Mouse (Mus musculus): ENCODE measurements around the gene Il10rb. TPM values are rescaled to one million over a fixed set of nuclear protein-coding genes. Genes with fewer than 3 reads are reported as not detected.
"Not testable (repeated sequence)": the region's sequence is repeated elsewhere in the genome, so short reads cannot be mapped to it uniquely, and the experiment has no call there.

The Il10rb gene
- polyA plus RNA-seq, 1 experiment from 2014 or later: 44.8 TPM

DNA sequence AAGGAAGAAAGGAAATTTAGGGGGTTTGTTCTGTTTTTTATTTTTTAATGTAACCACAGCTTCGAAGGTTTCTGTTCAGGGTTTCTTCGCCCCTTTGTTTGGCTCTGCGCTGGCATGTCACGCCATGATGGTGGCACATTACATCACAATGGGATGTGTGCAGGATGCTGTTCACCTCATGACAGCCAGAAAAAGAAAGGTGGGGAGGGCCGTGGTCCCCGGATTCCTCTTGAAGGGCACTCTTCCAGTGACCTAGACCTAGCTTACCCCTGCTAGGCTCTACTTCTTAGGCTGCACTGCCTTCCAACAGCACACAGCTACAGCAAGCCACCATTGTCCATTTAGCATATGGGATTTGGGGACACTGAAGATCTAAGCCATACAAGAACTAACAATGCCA, 19.9 kb downstream of the Il10rb start:
- no peak overlapping the region for H3K4me3 ChIP-seq
- 0 out of 2 replicates have a peak, but pooled peaks cover 6% of the 10 kb centered on the region for H3K9me3 ChIP-seq
- H3K27ac ChIP-seq (replicated peaks): no peak overlapping the region
- no peak overlapping the region for H3K4me2 ChIP-seq
- no peaks in the 10 kb centered on the region for H3K4me1 ChIP-seq
- no peaks in the 10 kb centered on the region for H3K27me3 ChIP-seq (replicated peaks)
- H3K9ac ChIP-seq: no peak overlapping the region
- peaks cover 69% of the 10 kb centered on the region for H3K36me3 ChIP-seq
- 89% methylated on average over 6 of the region's 6 CpGs for WGBS
- no peak for ATAC-seq (ENCODE audit: extremely low read depth, insufficient number of reproducible peaks, low FRiP score, low TSS enrichment)

GRCm38 (mm10) chr16:91426586-91426985, 20.6 kb downstream of the Il10rb start:
- Histone ChIP-seq H3K4me3 (no peak overlapping the region), H3K4me1 (no peaks in the 10 kb centered on the region), H3K4me2 (no peak overlapping the region), H3K9ac (no peak overlapping the region), H3K9me3 (0 out of 2 replicates have a peak, but pooled peaks cover 6% of the 10 kb centered on the region), H3K36me3 (peaks cover 61% of the 10 kb centered on the region), H3K27me3 (replicated peaks) (no peaks in the 10 kb centered on the region), H3K27ac (replicated peaks) (no peak overlapping the region)
- no peak for ATAC-seq (ENCODE audit: extremely low read depth, insufficient number of reproducible peaks, low FRiP score, low TSS enrichment)
- 85% methylated on average over 4 of the region's 4 CpGs for WGBS

- no peak for ATAC-seq (ENCODE audit: extremely low read depth, insufficient number of reproducible peaks, low FRiP score, low TSS enrichment)
- WGBS: 61% methylated on average over 5 of the region's 5 CpGs
- Histone ChIP-seq H3K4me3 (no peak overlapping the region), H3K36me3 (peaks cover 53% of the 10 kb centered on the region), H3K27me3 (replicated peaks) (no peaks in the 10 kb centered on the region), H3K27ac (replicated peaks) (no peak overlapping the region), H3K4me1 (peaks cover 7% of the 10 kb centered on the region), H3K4me2 (no peak overlapping the region), H3K9me3 (0 out of 2 replicates have a peak, but pooled peaks cover 6% of the 10 kb centered on the region), H3K9ac (no peak overlapping the region)
Measured at GRCm38 (mm10) chr16:91427461-91427860, 21.5 kb downstream of the Il10rb start.

DNA sequence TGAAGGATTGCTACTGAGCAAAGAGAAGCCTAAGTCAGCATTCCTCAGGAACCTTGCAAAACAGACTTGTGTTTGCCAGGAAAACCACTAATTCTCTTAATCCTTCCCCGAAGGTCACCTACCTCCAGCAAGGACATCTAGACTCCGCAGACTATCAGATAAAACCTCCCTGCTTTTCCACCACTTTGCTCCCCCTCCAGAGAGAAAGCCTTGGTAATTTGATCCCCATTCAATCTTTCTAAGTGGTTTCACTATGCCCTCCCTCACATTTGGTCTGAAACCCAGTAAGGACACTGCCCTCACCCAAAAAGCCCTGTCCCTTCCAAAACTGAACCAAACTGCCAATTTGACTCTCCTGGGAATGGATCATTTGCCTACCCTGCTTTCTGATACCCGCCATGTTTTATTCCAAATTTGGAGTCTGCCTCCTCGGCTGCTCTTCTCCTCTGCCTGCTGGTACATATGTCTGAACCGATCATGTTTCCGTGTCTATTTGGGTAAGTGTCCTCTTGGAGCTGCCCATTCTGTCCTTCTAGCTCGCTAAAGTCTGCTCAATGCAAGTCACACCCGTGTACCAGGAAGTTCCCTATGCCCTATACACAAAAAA, 22.4 kb downstream of the Il10rb start:
- WGBS: 61% methylated on average over 8 of the region's 8 CpGs
- Histone ChIP-seq H3K4me3 (no peak overlapping the region), H3K36me3 (peaks cover 44% of the 10 kb centered on the region), H3K4me1 (peaks cover 16% of the 10 kb centered on the region), H3K4me2 (no peak overlapping the region), H3K27me3 (replicated peaks) (no peaks in the 10 kb centered on the region), H3K9me3 (0 out of 2 replicates have a peak, but pooled peaks cover 6% of the 10 kb centered on the region), H3K9ac (no peak overlapping the region), H3K27ac (replicated peaks) (no peak overlapping the region)
- no peak for ATAC-seq (ENCODE audit: extremely low read depth, insufficient number of reproducible peaks, low FRiP score, low TSS enrichment)

- no peak overlapping the region; the same call in 1 of the 2 replicates for H3K27ac ChIP-seq (replicated peaks)
- WGBS: 48% methylated on average over 5 of the region's 5 CpGs
- H3K27me3 ChIP-seq (replicated peaks): no peaks in the 10 kb centered on the region
- no peak overlapping the region for H3K4me2 ChIP-seq
- ATAC-seq (ENCODE audit: extremely low read depth, insufficient number of reproducible peaks, low FRiP score, low TSS enrichment): no peak
- peaks cover 28% of the 10 kb centered on the region for H3K4me1 ChIP-seq
- no peak overlapping the region for H3K9ac ChIP-seq
- 0 out of 2 replicates have a peak, but pooled peaks cover 1% of the 10 kb centered on the region for H3K36me3 ChIP-seq
- H3K4me3 ChIP-seq: no peak overlapping the region
- 0 out of 2 replicates have a peak, but pooled peaks cover 6% of the 10 kb centered on the region for H3K9me3 ChIP-seq
Measured at GRCm38 (mm10) chr16:91432720-91433328, 26.9 kb downstream of the Il10rb start.

DNA sequence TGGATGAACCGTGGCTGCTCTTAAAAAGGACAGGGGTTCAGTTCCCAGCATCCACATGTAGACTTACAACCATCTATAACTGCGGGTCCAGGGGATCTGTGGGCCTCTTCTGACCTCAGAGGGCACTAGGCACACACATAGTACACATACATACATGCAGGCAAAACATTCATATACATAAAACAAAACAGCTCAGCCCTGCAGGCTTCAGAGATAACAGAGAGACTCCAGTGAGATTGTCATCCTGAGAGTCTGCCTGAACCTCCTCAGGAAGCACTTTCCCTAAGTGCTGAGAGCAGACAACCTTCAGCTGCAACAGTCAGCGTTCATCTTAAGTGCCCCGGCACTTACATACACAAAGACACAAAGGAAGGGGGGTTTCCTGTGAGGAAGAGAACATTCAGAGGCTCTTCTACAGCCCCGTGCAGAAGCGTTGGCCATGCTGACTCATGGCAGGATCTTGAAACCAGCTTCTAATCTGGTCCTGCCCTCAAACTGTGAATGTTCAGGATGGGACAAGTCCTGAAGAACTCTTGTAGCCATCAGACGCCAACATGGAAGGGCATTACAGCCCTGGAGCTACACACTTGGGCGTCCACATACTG, 27.5 kb downstream of the Il10rb start:
- Histone ChIP-seq H3K27ac (replicated peaks) (peak overlapping the region; percentile 15; the same call in 1 of the 2 replicates), H3K4me3 (no peak overlapping the region), H3K9me3 (0 out of 2 replicates have a peak, but pooled peaks cover 6% of the 10 kb centered on the region), H3K9ac (no peak overlapping the region), H3K36me3 (no peaks in the 10 kb centered on the region), H3K27me3 (replicated peaks) (no peaks in the 10 kb centered on the region), H3K4me2 (no peak overlapping the region), H3K4me1 (peaks cover 28% of the 10 kb centered on the region)
- 35% methylated on average over 8 of the region's 8 CpGs for WGBS
- no peak for ATAC-seq (ENCODE audit: extremely low read depth, insufficient number of reproducible peaks, low FRiP score, low TSS enrichment)

DNA sequence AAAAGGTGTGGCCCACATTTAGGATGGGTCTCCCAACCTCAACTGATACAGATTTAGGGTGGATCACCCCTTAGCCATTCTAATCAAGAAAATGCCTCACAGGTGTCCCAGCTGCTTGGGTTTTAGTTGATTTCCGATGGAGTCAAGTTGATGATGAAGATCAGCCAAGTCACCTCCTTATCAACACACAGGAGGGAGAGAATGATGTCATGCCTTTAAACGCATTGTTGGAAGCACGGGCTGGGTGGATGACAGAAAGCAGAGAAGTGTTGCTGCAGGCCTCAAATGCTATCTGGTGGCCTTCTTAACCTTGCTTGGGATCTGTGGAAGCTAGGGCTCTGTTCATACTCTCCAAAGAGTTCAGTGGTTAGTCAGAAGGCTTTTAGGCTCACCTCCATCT, 28.2 kb downstream of the Il10rb start:
- H3K4me2 ChIP-seq: no peak overlapping the region
- 29% methylated on average over 3 of the region's 3 CpGs for WGBS
- H3K36me3 ChIP-seq: no peaks in the 10 kb centered on the region
- no peaks in the 10 kb centered on the region for H3K27me3 ChIP-seq (replicated peaks)
- no peak for ATAC-seq (ENCODE audit: extremely low read depth, insufficient number of reproducible peaks, low FRiP score, low TSS enrichment)
- no peak overlapping the region for H3K27ac ChIP-seq (replicated peaks)
- H3K9ac ChIP-seq: no peak overlapping the region
- peaks cover 28% of the 10 kb centered on the region for H3K4me1 ChIP-seq
- peaks cover under 1% of the 10 kb centered on the region; the same call in 1 of the 2 replicates for H3K9me3 ChIP-seq
- no peak overlapping the region for H3K4me3 ChIP-seq

DNA sequence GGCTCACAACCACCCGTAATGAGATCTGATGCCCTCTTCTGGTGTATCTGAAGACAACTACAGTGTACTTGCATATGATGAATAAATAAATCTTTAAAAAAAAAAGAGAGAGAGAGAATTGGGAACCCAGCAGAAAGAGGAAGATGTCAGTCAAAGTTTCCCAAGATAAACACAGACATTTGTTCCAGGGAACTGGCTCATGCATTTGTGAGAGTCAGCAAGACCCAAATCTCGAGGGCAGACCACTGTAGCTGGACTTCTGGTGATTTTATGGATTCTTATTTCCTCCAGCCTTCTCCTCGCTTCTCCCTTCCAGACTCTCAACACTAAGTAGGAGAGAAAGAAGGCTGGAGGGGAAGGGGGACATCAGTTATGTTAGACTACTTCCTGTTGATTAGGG, 32.1 kb downstream of the Il10rb start:
- no peak overlapping the region for H3K4me2 ChIP-seq
- WGBS: 68% methylated on average over 3 of the region's 3 CpGs

DNA sequence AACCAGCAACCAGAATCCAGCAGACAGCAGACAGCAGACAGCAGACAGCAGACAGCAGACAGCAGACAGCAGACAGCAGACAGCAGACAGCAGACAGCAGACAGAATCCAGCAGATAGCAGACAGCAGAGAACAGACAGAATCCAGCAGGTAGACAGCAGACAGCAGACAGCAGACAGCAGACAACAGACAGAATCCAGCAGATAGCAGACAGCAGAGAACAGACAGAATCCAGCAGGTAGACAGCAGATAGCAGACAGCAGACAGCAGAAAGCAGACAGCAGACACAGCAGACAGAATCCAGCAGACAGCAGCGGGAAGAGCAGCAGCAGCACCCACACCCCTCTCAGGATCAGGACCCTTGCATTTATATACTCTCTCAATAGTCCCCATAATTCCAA, 32.6 kb downstream of the Il10rb start:
- H3K27ac ChIP-seq (replicated peaks); ATAC-seq (ENCODE audit: extremely low read depth, insufficient number of reproducible peaks, low FRiP score, low TSS enrichment): not testable (repeated sequence)
- WGBS: 65% methylated on average over 1 of the region's 1 CpGs

More for the DNA sequence above, 32.1 kb downstream of the Il10rb start:
- Histone ChIP-seq H3K36me3 (no peaks in the 10 kb centered on the region), H3K9me3 (no peaks in the 10 kb centered on the region; the same call in 1 of the 2 replicates), H3K4me1 (peaks cover 38% of the 10 kb centered on the region), H3K4me3 (no peak overlapping the region), H3K27ac (replicated peaks) (no peak overlapping the region), H3K9ac (no peak overlapping the region), H3K27me3 (replicated peaks) (no peaks in the 10 kb centered on the region)
- no peak for ATAC-seq (ENCODE audit: extremely low read depth, insufficient number of reproducible peaks, low FRiP score, low TSS enrichment)

DNA sequence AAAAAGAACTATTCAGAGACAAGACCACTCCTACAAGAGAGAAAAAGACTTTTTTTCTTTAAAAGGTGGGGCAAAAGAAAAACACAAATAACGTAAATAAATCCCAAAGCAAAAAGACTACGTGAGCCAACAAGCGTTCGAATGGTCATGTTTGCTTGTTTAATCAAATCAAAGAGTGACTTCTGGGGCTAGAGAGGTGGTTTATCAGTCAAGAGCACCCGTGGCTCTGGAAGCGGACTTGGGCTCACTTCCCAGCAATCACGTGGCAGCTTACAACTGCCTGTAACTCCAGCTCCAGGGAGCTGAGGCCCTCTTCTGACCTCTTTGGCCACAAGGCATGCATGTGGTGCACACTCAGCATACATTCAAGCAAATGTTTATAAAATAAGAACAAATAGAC, 35.4 kb downstream of the Il10rb start:
- 27% methylated on average over 7 of the region's 7 CpGs for WGBS
- ATAC-seq (ENCODE audit: extremely low read depth, insufficient number of reproducible peaks, low FRiP score, low TSS enrichment): peak; percentile 78
- no peak overlapping the region for H3K9ac ChIP-seq
- H3K4me1 ChIP-seq: peaks cover 23% of the 10 kb centered on the region
- no peaks in the 10 kb centered on the region; the same call in 1 of the 2 replicates for H3K9me3 ChIP-seq
- peak overlapping the region; percentile 67 for H3K27ac ChIP-seq (replicated peaks)
- H3K27me3 ChIP-seq (replicated peaks): no peaks in the 10 kb centered on the region
- no peaks in the 10 kb centered on the region for H3K36me3 ChIP-seq
- H3K4me3 ChIP-seq: no peak overlapping the region
- H3K4me2 ChIP-seq: peak overlapping the region; percentile 5

More for the DNA sequence above, 32.6 kb downstream of the Il10rb start:
- not testable (repeated sequence) for H3K9me3 ChIP-seq; H3K4me3 ChIP-seq; H3K27me3 ChIP-seq (replicated peaks); H3K36me3 ChIP-seq; H3K9ac ChIP-seq; H3K4me2 ChIP-seq
- H3K4me1 ChIP-seq: peaks cover 33% of the 10 kb centered on the region

DNA sequence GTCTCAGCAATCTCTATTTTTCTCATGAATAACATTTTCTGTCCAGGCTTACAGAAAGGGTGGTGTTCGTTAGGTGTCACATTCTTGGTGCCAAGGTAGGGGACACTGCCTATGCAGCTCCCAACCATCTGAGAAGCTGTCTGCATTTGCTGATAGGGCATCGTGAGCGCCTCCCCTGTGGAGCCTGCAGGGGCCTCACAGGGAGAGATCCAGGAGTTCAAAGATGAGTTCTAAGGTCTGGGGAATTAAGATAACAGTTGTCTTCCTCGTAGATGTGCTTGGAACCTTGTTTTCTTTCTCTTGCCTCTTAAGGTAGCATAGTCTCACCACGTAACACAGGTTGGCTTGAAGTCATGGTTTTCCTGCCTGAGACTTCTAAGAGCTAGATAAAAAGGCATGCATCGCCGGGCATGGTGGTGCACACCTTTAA, 35.9 kb downstream of the Il10rb start:
- Histone ChIP-seq H3K36me3 (no peaks in the 10 kb centered on the region), H3K4me1 (peaks cover 23% of the 10 kb centered on the region), H3K9ac (peak overlapping the region; percentile 44; the same call in 1 of the 2 replicates), H3K27me3 (replicated peaks) (no peaks in the 10 kb centered on the region), H3K9me3 (no peaks in the 10 kb centered on the region; the same call in 1 of the 2 replicates), H3K4me2 (no peak overlapping the region), H3K4me3 (no peak overlapping the region), H3K27ac (replicated peaks) (peak overlapping the region; percentile 67; the same call in 1 of the 2 replicates)
- ATAC-seq (ENCODE audit: extremely low read depth, insufficient number of reproducible peaks, low FRiP score, low TSS enrichment): peak; percentile 77
- 53% methylated on average over 7 of the region's 7 CpGs for WGBS

Measured in heart, embryonic 13.5 days (tissue).